Mouse (Mus musculus): ENCODE data around the gene Myo16. TPM values are rescaled to one million over a fixed set of nuclear protein-coding genes. Genes with fewer than 3 reads are reported as not detected.

Gene Myo16
- total and polyA plus RNA-seq, 3 experiments = not detected

DNA sequence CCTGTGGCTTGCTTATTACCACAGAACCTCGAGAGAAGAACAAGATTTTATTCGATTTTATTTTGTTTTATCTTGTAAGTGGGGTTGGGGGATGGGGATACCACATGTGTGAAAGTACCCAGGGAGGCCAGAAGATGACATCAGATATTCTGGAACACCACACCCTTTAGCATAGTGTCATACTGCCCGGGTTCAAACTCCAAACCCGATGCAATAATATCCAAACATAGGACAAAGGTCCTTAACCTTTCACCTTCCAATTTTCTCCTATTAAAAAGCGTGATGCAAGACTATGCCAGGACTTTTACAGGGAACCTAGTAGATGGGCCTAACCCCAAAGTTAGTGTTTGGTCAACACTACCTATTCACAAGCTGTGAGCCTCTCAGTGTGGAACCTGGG lies 443.9 kb downstream of the Myo16 start:
- no peak for DNase-seq (ENCODE audit: low read depth, low spot score)
- TF ChIP-seq MAFK (IDR thresholded peaks at IDR 0.05; ENCODE audit: borderline replicate concordance, low read depth, low read length) (no peak), POLR2AphosphoS2 (IDR thresholded peaks at IDR 0.05; ENCODE audit: low read length) (no peak), MXI1 (IDR thresholded peaks at IDR 0.05; ENCODE audit: low read depth, low read length) (no peak), CHD1 (IDR thresholded peaks at IDR 0.05; ENCODE audit: low read depth, low read length) (no peak), CTCF (IDR thresholded peaks at IDR 0.05 in 2 of 3, conservative IDR thresholded peaks at IDR 0.05 in 1 of 3; ENCODE audit: control insufficient read depth in 1 of 3, insufficient read depth in 1 of 3, low read depth in 2 of 3, low read length in 3 of 3, poor library complexity in 1 of 3, severe bottlenecking in 1 of 3) (no peak), KAT2A (conservative IDR thresholded peaks at IDR 0.05; ENCODE audit: low read depth, low read length) (no peak), MYB (IDR thresholded peaks at IDR 0.05; ENCODE audit: low read depth, low read length) (no peak), RCOR1 (IDR thresholded peaks at IDR 0.05; ENCODE audit: low read depth, low read length) (no peak), ZMIZ1 (IDR thresholded peaks at IDR 0.05; ENCODE audit: low read depth, low read length) (no peak), GATA1 (IDR thresholded peaks at IDR 0.05; ENCODE audit: low read depth, low read length) (no peak), BHLHE40 (IDR thresholded peaks at IDR 0.05; ENCODE audit: borderline replicate concordance, low read depth, low read length) (no peak), NRF1 (IDR thresholded peaks at IDR 0.05; ENCODE audit: insufficient read depth, low read depth, low read length, poor library complexity, severe bottlenecking) (no peak), CHD2 (IDR thresholded peaks at IDR 0.05; ENCODE audit: low read length) (no peak), UBTF (IDR thresholded peaks at IDR 0.05; ENCODE audit: borderline replicate concordance, insufficient read depth, low read depth, low read length) (no peak), EP300 (IDR thresholded peaks at IDR 0.05; ENCODE audit: low read depth in 1 of 2, low read length in 2 of 2) (no peak), GABPA (IDR thresholded peaks at IDR 0.05; ENCODE audit: low read depth, low read length) (no peak), USF2 (IDR thresholded peaks at IDR 0.05; ENCODE audit: borderline replicate concordance in 1 of 2, insufficient read depth in 1 of 2, low read depth in 1 of 2, low read length in 2 of 2) (no peak), ZKSCAN1 (IDR thresholded peaks at IDR 0.05; ENCODE audit: low read depth, low read length) (no peak)
- no peaks in the 10 kb centered on the region for H3K27me3 ChIP-seq (ENCODE audit: control insufficient read depth in 1 of 2, insufficient read depth in 2 of 2, low read length in 2 of 2)

DNA sequence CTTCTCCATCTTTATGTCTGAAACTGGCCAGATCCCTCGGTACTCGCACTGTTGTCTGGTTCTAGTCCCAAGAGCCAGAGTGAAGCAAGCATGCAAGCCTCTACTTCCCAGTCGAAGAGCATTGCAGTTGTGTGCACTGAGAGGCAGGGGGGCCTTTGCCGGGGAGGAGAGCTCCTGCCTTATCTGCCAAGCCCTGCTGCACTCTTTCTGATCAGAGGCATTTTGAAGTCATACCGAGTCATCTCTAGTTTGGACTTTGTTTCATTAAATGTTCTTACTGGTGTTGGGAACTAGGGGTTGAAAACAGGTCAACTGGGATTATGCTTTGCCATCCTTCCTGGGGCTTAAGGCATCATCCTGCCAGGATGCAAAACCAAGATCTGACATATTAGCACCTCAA lies 445.2 kb downstream of the Myo16 start:
- no peak for TF ChIP-seq ETS1 (IDR thresholded peaks at IDR 0.05; ENCODE audit: low read depth, low read length)
- no peak for TF ChIP-seq MAZ (IDR thresholded peaks at IDR 0.05; ENCODE audit: low read depth, low read length)
- TF ChIP-seq ZKSCAN1 (IDR thresholded peaks at IDR 0.05; ENCODE audit: low read depth, low read length) = no peak
- TF ChIP-seq MEF2A (IDR thresholded peaks at IDR 0.05; ENCODE audit: extremely low read depth, insufficient replicate concordance, low read depth, low read length, poor library complexity, severe bottlenecking) = no peak
- no peak for TF ChIP-seq JUND (IDR thresholded peaks at IDR 0.05; ENCODE audit: low read depth, low read length)
- no peak for TF ChIP-seq NELFE (IDR thresholded peaks at IDR 0.05; ENCODE audit: low read depth, low read length)
- TF ChIP-seq CTCF (IDR thresholded peaks at IDR 0.05 in 2 of 3, conservative IDR thresholded peaks at IDR 0.05 in 1 of 3; ENCODE audit: control insufficient read depth in 1 of 3, insufficient read depth in 1 of 3, low read depth in 2 of 3, low read length in 3 of 3, poor library complexity in 1 of 3, severe bottlenecking in 1 of 3) = no peak
- no peak for TF ChIP-seq POLR2A (IDR thresholded peaks at IDR 0.05; ENCODE audit: control insufficient read depth in 1 of 2, insufficient read depth in 1 of 2, low read depth in 1 of 2, low read length in 2 of 2, poor library complexity in 1 of 2)
- TF ChIP-seq UBTF (IDR thresholded peaks at IDR 0.05; ENCODE audit: borderline replicate concordance, insufficient read depth, low read depth, low read length) = no peak
- TF ChIP-seq POLR2AphosphoS5 (IDR thresholded peaks at IDR 0.05; ENCODE audit: borderline replicate concordance, low read depth, low read length) = no peak
- no peak for TF ChIP-seq BHLHE40 (IDR thresholded peaks at IDR 0.05; ENCODE audit: borderline replicate concordance, low read depth, low read length)
- TF ChIP-seq ZMIZ1 (IDR thresholded peaks at IDR 0.05; ENCODE audit: low read depth, low read length) = no peak
- TF ChIP-seq USF1 (IDR thresholded peaks at IDR 0.05; ENCODE audit: low read depth, low read length) = no peak
- no peak for TF ChIP-seq TAL1 (IDR thresholded peaks at IDR 0.05; ENCODE audit: low read length)
- no peak for TF ChIP-seq MAX (IDR thresholded peaks at IDR 0.05; ENCODE audit: low read length)
- TF ChIP-seq POLR2AphosphoS2 (IDR thresholded peaks at IDR 0.05; ENCODE audit: low read length) = no peak
- TF ChIP-seq GABPA (IDR thresholded peaks at IDR 0.05; ENCODE audit: low read depth, low read length) = no peak
- TF ChIP-seq MXI1 (IDR thresholded peaks at IDR 0.05; ENCODE audit: low read depth, low read length) = no peak
- TF ChIP-seq TCF12 (IDR thresholded peaks at IDR 0.05; ENCODE audit: low read depth, low read length) = no peak
- Histone ChIP-seq H3K4me1 (ENCODE audit: control insufficient read depth in 1 of 2, insufficient read depth in 2 of 2, low read length in 2 of 2) (no peaks in the 10 kb centered on the region), H3K9me3 (replicated peaks; ENCODE audit: insufficient read depth, low read length) (no peaks in the 10 kb centered on the region)

More for the DNA sequence above, 443.9 kb downstream of the Myo16 start:
- H3K79me2 ChIP-seq (ENCODE audit: control insufficient read depth, insufficient read depth, low read length, poor library complexity) = no peaks in the 10 kb centered on the region
- no peak overlapping the region for H3K4me3 ChIP-seq (ENCODE audit: control insufficient read depth in 1 of 2, insufficient read depth in 1 of 2, low read depth in 2 of 2, low read length in 2 of 2)
- H3K27ac ChIP-seq (ENCODE audit: control insufficient read depth, low read depth, low read length) = no peak overlapping the region
- no peaks in the 10 kb centered on the region for H3K4me1 ChIP-seq (ENCODE audit: control insufficient read depth in 1 of 2, insufficient read depth in 2 of 2, low read length in 2 of 2)
- H3K9me3 ChIP-seq (replicated peaks; ENCODE audit: insufficient read depth, low read length) = no peaks in the 10 kb centered on the region
- no peaks in the 10 kb centered on the region for H3K36me3 ChIP-seq (ENCODE audit: control insufficient read depth in 1 of 2, insufficient read depth in 2 of 2, low read length in 2 of 2)
- H3K9ac ChIP-seq (ENCODE audit: control insufficient read depth, low read depth, low read length, poor library complexity, severe bottlenecking) = no peak overlapping the region

More for the DNA sequence above, 445.2 kb downstream of the Myo16 start:
- Histone ChIP-seq H3K79me2 (ENCODE audit: control insufficient read depth, insufficient read depth, low read length, poor library complexity) (no peaks in the 10 kb centered on the region), H3K4me3 (ENCODE audit: control insufficient read depth in 1 of 2, insufficient read depth in 1 of 2, low read depth in 2 of 2, low read length in 2 of 2) (no peak overlapping the region), H3K9ac (ENCODE audit: control insufficient read depth, low read depth, low read length, poor library complexity, severe bottlenecking) (no peak overlapping the region), H3K27me3 (ENCODE audit: control insufficient read depth in 1 of 2, insufficient read depth in 2 of 2, low read length in 2 of 2) (no peaks in the 10 kb centered on the region), H3K27ac (ENCODE audit: control insufficient read depth, low read depth, low read length) (no peak overlapping the region), H3K36me3 (ENCODE audit: control insufficient read depth in 1 of 2, insufficient read depth in 2 of 2, low read length in 2 of 2) (no peaks in the 10 kb centered on the region)
- peak; percentile 4 for DNase-seq (ENCODE audit: low read depth, low spot score)
